Mouse (Mus musculus): ENCODE measurements at regions not wholly inside any gene's neighbourhood (a gene's known extent, or its start where the extent isn't known, plus 50 kb on each side); places are given as distances from the start of the nearest gene placed in this dataset.
A peak's percentile ranks its signal among the peaks of the same experiment; 100 is the strongest.

DNA sequence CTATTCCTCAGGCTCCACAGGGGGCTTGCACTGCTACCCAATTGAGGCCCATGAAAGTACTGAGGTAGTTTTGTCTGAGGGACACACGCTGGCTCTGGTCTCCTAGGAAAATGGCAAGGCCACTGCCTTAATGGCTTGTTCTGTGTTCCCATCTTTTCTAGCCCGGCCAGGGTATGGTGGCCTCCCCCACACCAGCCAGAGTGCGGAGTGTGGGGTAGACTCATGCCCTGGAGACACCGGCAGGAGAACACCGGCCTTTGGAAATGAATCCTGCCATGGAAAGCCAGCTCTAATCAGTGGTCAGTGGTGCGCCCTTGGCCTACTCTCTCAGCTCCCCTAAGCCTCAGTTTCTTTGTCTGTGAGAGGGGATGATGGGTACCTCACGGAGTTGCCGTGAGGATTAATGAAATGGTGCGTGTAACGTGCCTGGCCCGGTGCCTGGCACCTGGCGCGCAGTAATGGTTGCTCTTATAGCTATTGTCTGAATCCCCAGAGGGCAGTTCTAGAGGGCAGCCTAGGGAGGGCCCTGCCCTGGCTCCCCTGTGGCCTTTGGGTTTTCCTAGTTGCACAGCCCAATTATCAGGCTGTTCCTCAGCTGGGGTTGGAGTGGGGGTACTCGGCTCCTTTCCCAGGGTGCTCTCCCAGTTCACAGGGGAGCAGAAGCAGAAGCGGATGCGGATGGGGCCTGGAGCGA, 62.4 kb upstream of the Pitx1 start:
- no peak for DNase-seq (ENCODE audit: extremely low read depth, low read depth, low spot score)
- H3K4me3 ChIP-seq (ENCODE audit: insufficient read depth, low read depth, low read length), result no peak overlapping the region
- no peak overlapping the region for H3K9ac ChIP-seq (ENCODE audit: low read depth, low read length)
- no peaks in the 10 kb centered on the region for H3K79me2 ChIP-seq (ENCODE audit: control insufficient read depth, insufficient read depth, low read length)
- 87% methylated on average over 17 of the region's 17 CpGs for WGBS
- H3K4me1 ChIP-seq (ENCODE audit: control insufficient read depth, insufficient read depth, low read length), result no peaks in the 10 kb centered on the region
- no peak for TF ChIP-seq CTCF (IDR thresholded peaks at IDR 0.05; ENCODE audit: low read depth, low read length)
- no peak for TF ChIP-seq POLR2A (IDR thresholded peaks at IDR 0.05; ENCODE audit: extremely low read depth, insufficient read depth, low read length)
- H3K27me3 ChIP-seq (ENCODE audit: control insufficient read depth, insufficient read depth, low read length), result no peaks in the 10 kb centered on the region
- no peak overlapping the region for H3K27ac ChIP-seq (replicated peaks; ENCODE audit: insufficient read depth, low read depth, low read length)
- no peaks in the 10 kb centered on the region for H3K36me3 ChIP-seq (ENCODE audit: control insufficient read depth, insufficient read depth, low read length)

DNA sequence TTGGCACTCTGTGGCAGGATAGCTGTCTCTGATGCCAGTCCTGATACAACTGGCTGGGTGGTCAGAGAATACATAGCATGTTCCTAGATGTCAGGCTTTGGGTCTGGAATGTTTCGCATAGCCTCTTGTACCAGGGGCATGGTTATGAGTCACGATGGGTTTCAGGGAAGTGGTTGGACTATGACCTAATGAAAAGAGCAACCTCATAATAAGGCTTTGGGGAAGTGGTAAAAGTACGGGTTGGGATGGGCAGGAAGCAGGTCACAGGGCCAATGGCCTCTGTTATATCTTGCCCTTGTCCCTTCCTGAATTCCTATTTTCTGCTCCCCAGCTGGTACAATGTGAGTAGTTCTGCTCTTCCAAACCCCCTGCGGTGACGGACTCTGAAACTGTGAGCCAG, 59.5 kb upstream of the Pitx1 start:
- no peak overlapping the region for H3K9ac ChIP-seq (ENCODE audit: low read depth, low read length)
- H3K79me2 ChIP-seq (ENCODE audit: control insufficient read depth, insufficient read depth, low read length), result no peaks in the 10 kb centered on the region
- peak; percentile 30 for DNase-seq (ENCODE audit: extremely low read depth, low read depth, low spot score)
- no peaks in the 10 kb centered on the region for H3K4me1 ChIP-seq (ENCODE audit: control insufficient read depth, insufficient read depth, low read length)
- 72% methylated on average over 5 of the region's 5 CpGs for WGBS
- no peak overlapping the region for H3K27ac ChIP-seq (replicated peaks; ENCODE audit: insufficient read depth, low read depth, low read length)
- no peaks in the 10 kb centered on the region for H3K27me3 ChIP-seq (ENCODE audit: control insufficient read depth, insufficient read depth, low read length)
- TF ChIP-seq CTCF (IDR thresholded peaks at IDR 0.05; ENCODE audit: low read depth, low read length), result no peak
- no peak for TF ChIP-seq POLR2A (IDR thresholded peaks at IDR 0.05; ENCODE audit: extremely low read depth, insufficient read depth, low read length)
- H3K36me3 ChIP-seq (ENCODE audit: control insufficient read depth, insufficient read depth, low read length), result no peaks in the 10 kb centered on the region
- no peak overlapping the region for H3K4me3 ChIP-seq (ENCODE audit: insufficient read depth, low read depth, low read length)

DNA sequence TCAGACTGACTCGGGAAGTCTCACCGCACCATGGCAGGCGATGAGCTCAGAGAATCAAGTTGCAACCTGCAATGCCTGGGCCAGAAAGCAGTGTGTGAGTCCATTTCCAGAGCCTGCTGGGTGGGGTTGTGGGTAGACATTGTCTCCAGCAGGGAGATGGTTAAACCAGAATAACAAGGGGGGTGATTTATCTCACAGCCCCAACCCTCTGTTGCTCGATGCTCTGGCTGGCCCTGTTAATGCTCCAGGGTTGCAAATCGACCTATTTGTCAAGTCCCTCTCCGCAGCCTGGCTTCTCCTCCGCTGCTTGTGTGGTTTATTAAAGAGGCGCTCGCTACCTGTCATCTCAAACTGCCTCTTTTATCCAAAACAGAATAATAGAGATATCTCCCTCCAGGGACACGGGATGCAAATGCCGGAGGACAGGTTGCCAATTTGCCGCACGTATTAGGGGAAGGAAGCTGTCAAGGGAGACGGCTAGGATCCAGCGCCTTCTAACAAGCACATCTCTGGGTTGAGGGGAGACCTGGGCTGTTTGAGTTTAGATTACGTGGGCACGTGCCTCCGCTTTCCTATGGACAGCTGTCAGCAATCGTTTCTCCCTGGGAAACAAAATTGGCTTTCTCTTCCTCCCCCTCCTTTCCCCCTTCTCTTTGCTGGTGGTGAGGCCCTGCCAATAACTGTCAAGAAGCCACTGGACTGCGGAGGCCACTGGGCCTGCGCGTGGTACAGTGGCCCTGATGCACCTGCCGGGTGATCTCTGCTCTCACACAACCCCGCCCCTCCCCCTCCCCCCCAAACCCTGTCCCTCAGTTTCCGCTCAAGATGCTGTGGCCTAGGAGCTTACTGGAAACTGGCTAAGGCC, 57.4 kb upstream of the Pitx1 start:
- Histone ChIP-seq H3K4me3 (ENCODE audit: insufficient read depth, low read depth, low read length) (no peak overlapping the region), H3K9ac (ENCODE audit: low read depth, low read length) (no peak overlapping the region), H3K4me1 (ENCODE audit: control insufficient read depth, insufficient read depth, low read length) (no peaks in the 10 kb centered on the region), H3K27me3 (ENCODE audit: control insufficient read depth, insufficient read depth, low read length) (no peaks in the 10 kb centered on the region; the same call in 1 of the 2 replicates), H3K27ac (replicated peaks; ENCODE audit: insufficient read depth, low read depth, low read length) (no peak overlapping the region), H3K36me3 (ENCODE audit: control insufficient read depth, insufficient read depth, low read length) (no peaks in the 10 kb centered on the region), H3K79me2 (ENCODE audit: control insufficient read depth, insufficient read depth, low read length) (no peaks in the 10 kb centered on the region)
- TF ChIP-seq CTCF (IDR thresholded peaks at IDR 0.05; ENCODE audit: low read depth, low read length) (no peak), POLR2A (IDR thresholded peaks at IDR 0.05; ENCODE audit: extremely low read depth, insufficient read depth, low read length) (no peak)
- WGBS, result 81% methylated on average over 25 of the region's 25 CpGs
- DNase-seq (ENCODE audit: extremely low read depth, low read depth, low spot score), result no peak

GRCm38 (mm10) chr13:55892250-55892649, 56.3 kb upstream of the Pitx1 start:
- no peaks in the 10 kb centered on the region for H3K79me2 ChIP-seq (ENCODE audit: control insufficient read depth, insufficient read depth, low read length)
- 83% methylated on average over 3 of the region's 3 CpGs for WGBS
- no peaks in the 10 kb centered on the region for H3K4me1 ChIP-seq (ENCODE audit: control insufficient read depth, insufficient read depth, low read length)
- no peak overlapping the region for H3K27ac ChIP-seq (replicated peaks; ENCODE audit: insufficient read depth, low read depth, low read length)
- TF ChIP-seq POLR2A (IDR thresholded peaks at IDR 0.05; ENCODE audit: extremely low read depth, insufficient read depth, low read length) (no peak), CTCF (IDR thresholded peaks at IDR 0.05; ENCODE audit: low read depth, low read length) (no peak)
- no peaks in the 10 kb centered on the region for H3K36me3 ChIP-seq (ENCODE audit: control insufficient read depth, insufficient read depth, low read length)
- no peak overlapping the region for H3K4me3 ChIP-seq (ENCODE audit: insufficient read depth, low read depth, low read length)
- H3K27me3 ChIP-seq (ENCODE audit: control insufficient read depth, insufficient read depth, low read length), result no peaks in the 10 kb centered on the region; the same call in 1 of the 2 replicates
- no peak overlapping the region for H3K9ac ChIP-seq (ENCODE audit: low read depth, low read length)
- peak; percentile 9 for DNase-seq (ENCODE audit: extremely low read depth, low read depth, low spot score)

- TF ChIP-seq CTCF (IDR thresholded peaks at IDR 0.05; ENCODE audit: low read depth, low read length), result no peak
- TF ChIP-seq POLR2A (IDR thresholded peaks at IDR 0.05; ENCODE audit: extremely low read depth, insufficient read depth, low read length), result no peak
- Histone ChIP-seq H3K9ac (ENCODE audit: low read depth, low read length) (no peak overlapping the region), H3K27me3 (ENCODE audit: control insufficient read depth, insufficient read depth, low read length) (no peaks in the 10 kb centered on the region; the same call in 1 of the 2 replicates), H3K4me1 (ENCODE audit: control insufficient read depth, insufficient read depth, low read length) (no peaks in the 10 kb centered on the region), H3K4me3 (ENCODE audit: insufficient read depth, low read depth, low read length) (no peak overlapping the region), H3K79me2 (ENCODE audit: control insufficient read depth, insufficient read depth, low read length) (no peaks in the 10 kb centered on the region), H3K27ac (replicated peaks; ENCODE audit: insufficient read depth, low read depth, low read length) (no peak overlapping the region), H3K36me3 (ENCODE audit: control insufficient read depth, insufficient read depth, low read length) (no peaks in the 10 kb centered on the region)
- 93% methylated on average over 13 of the region's 13 CpGs for WGBS
- no peak for DNase-seq (ENCODE audit: extremely low read depth, low read depth, low spot score)
These were observed 51.2 kb upstream of the Pitx1 start for GRCm38 (mm10) chr13:55887099-55887736.

Measured in liver, adult 2 months (tissue).